20 mouse cellular contexts compared by ENCODE assay signal in the genomic region with DNA sequence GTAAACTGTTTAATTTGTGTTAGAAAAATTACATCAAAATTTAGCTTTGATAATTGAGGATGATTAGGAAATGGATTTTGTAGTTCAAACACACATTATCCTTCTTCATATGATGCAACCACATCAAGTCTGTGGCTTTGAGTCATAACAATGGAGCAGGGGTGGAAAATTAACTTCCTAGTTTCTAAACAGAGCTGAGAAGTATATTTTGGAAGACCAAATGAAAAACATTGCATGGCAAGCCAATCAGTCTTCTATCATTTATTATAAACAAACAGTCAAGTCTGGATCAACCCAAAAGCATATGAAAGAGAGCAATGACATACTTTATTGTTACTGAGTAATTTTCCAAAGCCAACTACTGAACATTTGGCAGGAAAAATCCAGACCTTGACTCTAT.
"Had no signal": no experiment of that assay in that cellular context is flagged by ENCODE, and none has a peak within 500 bp of the region (broad histone marks: within the 10 kb centered on the region; RNA-seq: fewer than 3 reads in every experiment).

No protein-coding gene starts in this region.

- DNase-seq: liver; lung, postnatal 14 days; lung, postnatal 36 days; midbrain, embryonic 14.5 days; retina, postnatal 1 day; right cerebral cortex, adult 18-20 months; right cerebral cortex, postnatal 25 days; right cerebral cortex, postnatal 4 days; spleen, adult 18-20 months; thymus, adult 18-20 months; thymus, postnatal 14 days; thymus, postnatal 36 days had no signal

- H3K4me3 ChIP-seq: midbrain, embryonic 10.5 days; midbrain, embryonic 12.5 days; myocyte; neural tube, embryonic 13.5 days; neural tube, embryonic 15.5 days had no signal

- H3K36me3 ChIP-seq: midbrain, embryonic 10.5 days; midbrain, embryonic 12.5 days; neural tube, embryonic 13.5 days; neural tube, embryonic 15.5 days had no signal

- H3K27ac ChIP-seq: liver, embryonic 14.5 days; midbrain, embryonic 10.5 days; midbrain, embryonic 12.5 days; neural tube, embryonic 13.5 days; neural tube, embryonic 15.5 days had no signal

- H3K4me1 ChIP-seq: midbrain, embryonic 10.5 days; midbrain, embryonic 12.5 days; neural tube, embryonic 13.5 days; neural tube, embryonic 15.5 days had no signal

- H3K27me3 ChIP-seq: midbrain, embryonic 12.5 days; neural tube, embryonic 13.5 days; neural tube, embryonic 15.5 days had no signal

- H3K9ac ChIP-seq: liver, embryonic 14.5 days; midbrain, embryonic 12.5 days; neural tube, embryonic 13.5 days; neural tube, embryonic 15.5 days had no signal

- H3K9me3 ChIP-seq: midbrain, embryonic 10.5 days; midbrain, embryonic 12.5 days; neural tube, embryonic 13.5 days; neural tube, embryonic 15.5 days had no signal

- ATAC-seq: midbrain, embryonic 16.5 days had no signal

- H3K4me2 ChIP-seq: liver, embryonic 11.5 days; midbrain, embryonic 12.5 days; neural tube, embryonic 13.5 days; neural tube, embryonic 15.5 days had no signal
